Mouse (Mus musculus): ENCODE data around the gene Zfp607b. TPM values are rescaled to one million over a fixed set of nuclear protein-coding genes. Genes with fewer than 3 reads are reported as not detected.

Zfp607b gene
- polyA plus RNA-seq, 1 experiment from 2014 or later = 3.9 TPM

GRCm38 (mm10) chr7:27673575-27674131, 15.5 kb upstream of the Zfp607b start:
- Histone ChIP-seq H3K4me1 (ENCODE audit: control insufficient read depth, insufficient read depth, low read length) (no peaks in the 10 kb centered on the region; the same call in 1 of the 2 replicates), H3K4me3 (ENCODE audit: low read depth, low read length) (peak overlapping the region; percentile 89), H3K9me3 (replicated peaks; ENCODE audit: control insufficient read depth, low read length) (no peaks in the 10 kb centered on the region), H3K4me2 (ENCODE audit: low read depth, low read length) (peak overlapping the region; percentile 100), H3K36me3 (replicated peaks; ENCODE audit: control insufficient read depth, insufficient read depth, low read depth, low read length) (no peaks in the 10 kb centered on the region), H3K27me3 (ENCODE audit: control insufficient read depth, insufficient read depth, low read length) (no peaks in the 10 kb centered on the region), H3K9ac (replicated peaks; ENCODE audit: low read length) (peak overlapping the region; percentile 86), H3K27ac (replicated peaks; ENCODE audit: low read depth, low read length) (no peak overlapping the region)
- WGBS = under 1% methylated on average over 51 of the region's 52 CpGs
- ATAC-seq (replicated peaks; ENCODE audit: insufficient number of reproducible peaks, low FRiP score, low TSS enrichment, low read depth) (no peak), DNase-seq (ENCODE audit: low spot score) (peak; percentile 4)

- Histone ChIP-seq H3K36me3 (replicated peaks; ENCODE audit: control insufficient read depth, insufficient read depth, low read depth, low read length) (no peaks in the 10 kb centered on the region), H3K4me3 (ENCODE audit: low read depth, low read length) (peak overlapping the region; percentile 89), H3K4me1 (ENCODE audit: control insufficient read depth, insufficient read depth, low read length) (no peaks in the 10 kb centered on the region; the same call in 1 of the 2 replicates), H3K9ac (replicated peaks; ENCODE audit: low read length) (peak overlapping the region; percentile 86), H3K4me2 (ENCODE audit: low read depth, low read length) (peak overlapping the region; percentile 100), H3K27ac (replicated peaks; ENCODE audit: low read depth, low read length) (peak overlapping the region; percentile 73; the same call in 1 of the 2 replicates), H3K9me3 (replicated peaks; ENCODE audit: control insufficient read depth, low read length) (no peaks in the 10 kb centered on the region), H3K27me3 (ENCODE audit: control insufficient read depth, insufficient read depth, low read length) (no peaks in the 10 kb centered on the region)
- ATAC-seq (replicated peaks; ENCODE audit: insufficient number of reproducible peaks, low FRiP score, low TSS enrichment, low read depth) (peak; percentile 72), DNase-seq (ENCODE audit: low spot score) (no peak)
- 0% methylated on average over 26 of the region's 38 CpGs for WGBS
These were observed 15.0 kb upstream of the Zfp607b start for GRCm38 (mm10) chr7:27674195-27674521.

- no peaks in the 10 kb centered on the region for H3K36me3 ChIP-seq (replicated peaks; ENCODE audit: control insufficient read depth, insufficient read depth, low read depth, low read length)
- H3K4me1 ChIP-seq (ENCODE audit: control insufficient read depth, insufficient read depth, low read length) = no peaks in the 10 kb centered on the region; the same call in 1 of the 2 replicates
- no peaks in the 10 kb centered on the region for H3K27me3 ChIP-seq (ENCODE audit: control insufficient read depth, insufficient read depth, low read length)
- H3K9me3 ChIP-seq (replicated peaks; ENCODE audit: control insufficient read depth, low read length) = no peaks in the 10 kb centered on the region
- WGBS = under 1% methylated on average over 30 of the region's 31 CpGs
- DNase-seq (ENCODE audit: low spot score) = peak; percentile 96
- peak within 1 kb of the TSS; percentile 73 for H3K27ac ChIP-seq (replicated peaks; ENCODE audit: low read depth, low read length)
- ATAC-seq (replicated peaks; ENCODE audit: insufficient number of reproducible peaks, low FRiP score, low TSS enrichment, low read depth) = peak; percentile 97
- peak within 1 kb of the TSS; percentile 89 for H3K4me3 ChIP-seq (ENCODE audit: low read depth, low read length)
- H3K9ac ChIP-seq (replicated peaks; ENCODE audit: low read length) = peak within 1 kb of the TSS; percentile 86
- peak within 1 kb of the TSS; percentile 100 for H3K4me2 ChIP-seq (ENCODE audit: low read depth, low read length)
These were observed 14.5 kb upstream of the Zfp607b start, which contains the start of gene Map3k10 for GRCm38 (mm10) chr7:27674522-27675221. Map3k10 (minus strand) TSS chr7:27674598.

DNA sequence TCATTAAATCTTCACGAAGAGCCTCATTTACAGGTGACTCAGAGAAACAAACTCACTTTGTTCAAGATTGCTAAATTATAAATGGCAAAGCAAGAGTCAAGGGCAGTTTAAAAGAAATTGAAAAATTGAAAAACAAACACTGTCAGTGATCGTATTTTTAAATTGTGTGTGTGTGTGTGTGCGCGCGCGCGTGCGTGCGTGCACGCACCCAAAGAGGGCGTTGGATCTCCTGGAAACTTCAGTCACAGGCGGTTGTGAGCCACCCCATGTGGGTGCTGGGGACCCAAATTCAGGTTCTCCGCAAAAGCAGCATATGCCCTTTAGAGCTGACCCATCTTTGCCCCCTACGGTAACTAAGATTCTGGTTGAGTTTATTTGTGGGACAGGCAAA, 13.9 kb upstream of the Zfp607b start:
- 37% methylated on average over 14 of the region's 14 CpGs for WGBS
- H3K4me2 ChIP-seq (ENCODE audit: low read depth, low read length) = peak overlapping the region; percentile 100
- DNase-seq (ENCODE audit: low spot score) (no peak), ATAC-seq (replicated peaks; ENCODE audit: insufficient number of reproducible peaks, low FRiP score, low TSS enrichment, low read depth) (no peak)
- H3K4me1 ChIP-seq (ENCODE audit: control insufficient read depth, insufficient read depth, low read length) = no peaks in the 10 kb centered on the region; the same call in 1 of the 2 replicates
- peak overlapping the region; percentile 89 for H3K4me3 ChIP-seq (ENCODE audit: low read depth, low read length)
- H3K27me3 ChIP-seq (ENCODE audit: control insufficient read depth, insufficient read depth, low read length) = no peaks in the 10 kb centered on the region
- no peaks in the 10 kb centered on the region for H3K9me3 ChIP-seq (replicated peaks; ENCODE audit: control insufficient read depth, low read length)
- no peak overlapping the region; the same call in 1 of the 2 replicates for H3K9ac ChIP-seq (replicated peaks; ENCODE audit: low read length)
- H3K27ac ChIP-seq (replicated peaks; ENCODE audit: low read depth, low read length) = no peak overlapping the region
- H3K36me3 ChIP-seq (replicated peaks; ENCODE audit: control insufficient read depth, insufficient read depth, low read depth, low read length) = no peaks in the 10 kb centered on the region

DNA sequence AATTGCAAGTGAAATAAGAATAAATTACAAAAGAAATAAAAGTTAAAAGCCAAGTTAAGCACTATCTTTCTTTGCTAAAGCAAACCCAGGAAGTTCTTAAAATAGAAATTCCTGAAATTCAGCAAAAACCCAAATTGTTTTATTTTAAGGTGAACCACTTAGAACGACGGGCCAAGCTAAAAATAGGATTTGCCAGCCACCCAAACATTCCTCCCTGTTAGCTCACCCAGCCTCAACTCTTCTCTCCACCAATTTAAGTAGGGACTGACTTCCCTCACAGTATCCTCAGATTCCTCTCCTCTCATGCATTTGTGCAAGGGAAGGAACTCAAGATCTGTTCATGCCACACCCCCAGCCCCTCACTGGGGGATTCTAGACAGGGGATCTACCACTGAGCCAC, 5.9 kb upstream of the Zfp607b start:
- Histone ChIP-seq H3K27ac (replicated peaks; ENCODE audit: low read depth, low read length) (no peak overlapping the region), H3K4me1 (ENCODE audit: control insufficient read depth, insufficient read depth, low read length) (peaks cover 1% of the 10 kb centered on the region; the same call in 1 of the 2 replicates), H3K4me2 (ENCODE audit: low read depth, low read length) (no peak overlapping the region), H3K9ac (replicated peaks; ENCODE audit: low read length) (no peak overlapping the region), H3K27me3 (ENCODE audit: control insufficient read depth, insufficient read depth, low read length) (no peaks in the 10 kb centered on the region), H3K36me3 (replicated peaks; ENCODE audit: control insufficient read depth, insufficient read depth, low read depth, low read length) (no peaks in the 10 kb centered on the region), H3K9me3 (replicated peaks; ENCODE audit: control insufficient read depth, low read length) (no peaks in the 10 kb centered on the region), H3K4me3 (ENCODE audit: low read depth, low read length) (no peak overlapping the region)
- ATAC-seq (replicated peaks; ENCODE audit: insufficient number of reproducible peaks, low FRiP score, low TSS enrichment, low read depth) = no peak
- DNase-seq (ENCODE audit: low spot score) = no peak
- WGBS = 72% methylated on average over 2 of the region's 2 CpGs

DNA sequence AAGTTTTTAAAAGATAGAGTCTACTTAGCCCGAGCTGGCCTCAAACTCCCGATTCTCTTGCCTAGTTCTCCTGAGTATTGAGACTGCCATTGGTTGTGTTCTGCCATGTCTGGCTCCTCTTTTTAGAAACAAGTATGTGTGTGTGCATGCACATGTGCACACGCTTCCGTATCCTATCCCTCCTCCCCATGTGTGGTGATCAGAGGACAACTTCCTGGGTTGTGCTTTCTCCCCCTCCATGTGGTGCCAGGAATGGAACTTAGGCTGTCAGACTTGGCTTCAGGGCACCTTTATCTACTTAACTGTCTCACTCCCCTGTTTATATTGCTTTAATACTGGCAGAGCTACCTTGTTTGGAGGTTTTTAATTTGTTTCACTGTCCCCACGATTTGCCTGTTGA, 3.9 kb upstream of the Zfp607b start:
- Histone ChIP-seq H3K9me3 (replicated peaks; ENCODE audit: control insufficient read depth, low read length) (no peaks in the 10 kb centered on the region), H3K36me3 (replicated peaks; ENCODE audit: control insufficient read depth, insufficient read depth, low read depth, low read length) (no peaks in the 10 kb centered on the region), H3K4me1 (ENCODE audit: control insufficient read depth, insufficient read depth, low read length) (peaks cover 2% of the 10 kb centered on the region; the same call in 1 of the 2 replicates), H3K9ac (replicated peaks; ENCODE audit: low read length) (no peak overlapping the region), H3K4me2 (ENCODE audit: low read depth, low read length) (no peak overlapping the region), H3K27ac (replicated peaks; ENCODE audit: low read depth, low read length) (no peak overlapping the region), H3K4me3 (ENCODE audit: low read depth, low read length) (peak overlapping the region; percentile 9; the same call in 1 of the 2 replicates), H3K27me3 (ENCODE audit: control insufficient read depth, insufficient read depth, low read length) (no peaks in the 10 kb centered on the region)
- ATAC-seq (replicated peaks; ENCODE audit: insufficient number of reproducible peaks, low FRiP score, low TSS enrichment, low read depth) (no peak), DNase-seq (ENCODE audit: low spot score) (no peak)
- 41% methylated on average over 5 of the region's 5 CpGs for WGBS

GRCm38 (mm10) chr7:27685681-27686080, 3.5 kb upstream of the Zfp607b start:
- no peaks in the 10 kb centered on the region for H3K9me3 ChIP-seq (replicated peaks; ENCODE audit: control insufficient read depth, low read length)
- H3K27me3 ChIP-seq (ENCODE audit: control insufficient read depth, insufficient read depth, low read length) = no peaks in the 10 kb centered on the region
- 0 out of 2 replicates have a peak overlapping the region, but pooled peaks have one; percentile 16 for H3K4me2 ChIP-seq (ENCODE audit: low read depth, low read length)
- WGBS = under 1% methylated on average over 6 of the region's 6 CpGs
- H3K36me3 ChIP-seq (replicated peaks; ENCODE audit: control insufficient read depth, insufficient read depth, low read depth, low read length) = no peaks in the 10 kb centered on the region
- DNase-seq (ENCODE audit: low spot score) = peak; percentile 64
- H3K9ac ChIP-seq (replicated peaks; ENCODE audit: low read length) = no peak overlapping the region
- H3K27ac ChIP-seq (replicated peaks; ENCODE audit: low read depth, low read length) = no peak overlapping the region
- H3K4me1 ChIP-seq (ENCODE audit: control insufficient read depth, insufficient read depth, low read length) = peaks cover 2% of the 10 kb centered on the region; the same call in 1 of the 2 replicates
- ATAC-seq (replicated peaks; ENCODE audit: insufficient number of reproducible peaks, low FRiP score, low TSS enrichment, low read depth) = no peak
- peak overlapping the region; percentile 9; the same call in 1 of the 2 replicates for H3K4me3 ChIP-seq (ENCODE audit: low read depth, low read length)

DNA sequence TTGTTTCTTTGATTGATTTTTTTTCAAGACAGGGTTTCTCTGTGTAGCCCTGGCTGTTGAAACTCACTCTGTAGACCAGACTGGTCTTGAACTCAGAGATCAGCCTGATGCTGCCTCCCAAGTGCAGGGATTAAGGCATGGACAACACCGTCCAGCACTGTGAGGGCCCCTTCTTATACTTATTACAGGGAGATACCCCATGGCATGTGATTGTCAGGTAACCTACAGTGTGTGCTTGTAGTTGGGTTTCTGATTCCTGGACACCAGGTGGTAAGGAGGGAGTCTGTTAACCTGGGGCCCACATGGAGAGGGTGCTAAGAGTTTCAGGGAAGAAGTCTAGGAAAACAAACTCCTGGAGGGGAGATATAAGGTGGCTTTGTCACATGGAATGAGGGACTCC, 2.1 kb upstream of the Zfp607b start:
- no peak for DNase-seq (ENCODE audit: low spot score)
- H3K4me1 ChIP-seq (ENCODE audit: control insufficient read depth, insufficient read depth, low read length) = peaks cover 2% of the 10 kb centered on the region; the same call in 1 of the 2 replicates
- no peaks in the 10 kb centered on the region for H3K9me3 ChIP-seq (replicated peaks; ENCODE audit: control insufficient read depth, low read length)
- no peak overlapping the region for H3K27ac ChIP-seq (replicated peaks; ENCODE audit: low read depth, low read length)
- H3K4me2 ChIP-seq (ENCODE audit: low read depth, low read length) = no peak overlapping the region
- no peaks in the 10 kb centered on the region for H3K36me3 ChIP-seq (replicated peaks; ENCODE audit: control insufficient read depth, insufficient read depth, low read depth, low read length)
- WGBS = 82% methylated on average over 1 of the region's 1 CpGs
- ATAC-seq (replicated peaks; ENCODE audit: insufficient number of reproducible peaks, low FRiP score, low TSS enrichment, low read depth) = no peak
- no peak overlapping the region for H3K4me3 ChIP-seq (ENCODE audit: low read depth, low read length)
- H3K9ac ChIP-seq (replicated peaks; ENCODE audit: low read length) = no peak overlapping the region
- no peaks in the 10 kb centered on the region for H3K27me3 ChIP-seq (ENCODE audit: control insufficient read depth, insufficient read depth, low read length)

Measured in embryonic facial prominence, embryonic 11.5 days (tissue).